Mouse (Mus musculus): ENCODE results near the gene Lhb. TPM values are rescaled to one million over a fixed set of nuclear protein-coding genes. Genes with fewer than 3 reads are reported as not detected.
A peak's percentile ranks its signal among the peaks of the same experiment; 100 is the strongest.

Lhb gene
- polyA plus RNA-seq, 1 experiment from 2014 or later, result not detected

DNA sequence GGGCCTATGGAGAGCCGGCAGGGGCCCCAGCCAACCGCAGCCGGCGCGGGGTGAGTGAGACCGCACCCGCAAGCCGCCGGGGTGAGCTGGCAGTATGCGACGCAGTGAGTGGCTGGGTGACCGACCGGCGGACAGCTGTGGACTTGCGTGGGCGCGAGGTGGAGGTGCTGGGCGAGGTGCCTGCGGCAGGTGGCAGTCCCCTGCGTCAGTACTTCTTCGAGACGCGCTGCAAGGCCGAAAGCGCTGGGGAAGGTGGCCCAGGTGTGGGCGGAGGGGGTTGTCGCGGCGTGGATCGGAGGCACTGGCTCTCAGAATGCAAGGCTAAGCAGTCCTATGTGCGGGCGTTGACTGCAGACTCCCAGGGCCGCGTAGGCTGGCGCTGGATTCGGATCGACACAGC is 5.0 kb upstream of the Lhb start:
- Histone ChIP-seq H3K4me1 (peaks cover 53% of the 10 kb centered on the region), H3K9me3 (no peaks in the 10 kb centered on the region), H3K27ac (no peak overlapping the region), H3K4me2 (peak overlapping the region; percentile 12; the same call in 1 of the 2 replicates), H3K4me3 (no peak overlapping the region), H3K36me3 (peaks cover 2% of the 10 kb centered on the region; the same call in 1 of the 2 replicates), H3K27me3 (peaks cover 93% of the 10 kb centered on the region), H3K9ac (no peak overlapping the region; the same call in 1 of the 2 replicates)
- 13% methylated on average over 37 of the region's 37 CpGs for WGBS
- no peak for ATAC-seq (ENCODE audit: insufficient number of reproducible peaks, low FRiP score, low TSS enrichment, low read depth)

GRCm38 (mm10) chr7:45417962-45418492 is 2.6 kb upstream of the Lhb start:
- no peak for ATAC-seq (ENCODE audit: insufficient number of reproducible peaks, low FRiP score, low TSS enrichment, low read depth)
- Histone ChIP-seq H3K27ac (no peak overlapping the region), H3K4me1 (peaks cover 51% of the 10 kb centered on the region), H3K4me3 (no peak overlapping the region), H3K9me3 (no peaks in the 10 kb centered on the region), H3K36me3 (peaks cover 26% of the 10 kb centered on the region), H3K9ac (no peak overlapping the region), H3K4me2 (no peak overlapping the region; the same call in 1 of the 2 replicates), H3K27me3 (peaks cover 77% of the 10 kb centered on the region)
- 10% methylated on average over 13 of the region's 13 CpGs for WGBS

- H3K9me3 ChIP-seq, result no peaks in the 10 kb centered on the region
- H3K4me2 ChIP-seq, result peak overlapping the region; percentile 24; the same call in 1 of the 2 replicates
- no peak overlapping the region for H3K9ac ChIP-seq
- H3K4me1 ChIP-seq, result peaks cover 37% of the 10 kb centered on the region
- H3K27me3 ChIP-seq, result peaks cover 57% of the 10 kb centered on the region
- peaks cover 47% of the 10 kb centered on the region for H3K36me3 ChIP-seq
- peak overlapping the region; percentile 9 for H3K4me3 ChIP-seq
- WGBS, result 11% methylated on average over 27 of the region's 27 CpGs
- no peak for ATAC-seq (ENCODE audit: insufficient number of reproducible peaks, low FRiP score, low TSS enrichment, low read depth)
- H3K27ac ChIP-seq, result no peak overlapping the region
Measured at GRCm38 (mm10) chr7:45419859-45420614, 583 bp upstream of the Lhb start.

GRCm38 (mm10) chr7:45421194-45421593 is 574 bp downstream of the Lhb start:
- no peak overlapping the region for H3K4me3 ChIP-seq
- no peak for ATAC-seq (ENCODE audit: insufficient number of reproducible peaks, low FRiP score, low TSS enrichment, low read depth)
- H3K27ac ChIP-seq, result no peak overlapping the region
- peaks cover 28% of the 10 kb centered on the region for H3K4me1 ChIP-seq
- H3K9ac ChIP-seq, result no peak overlapping the region
- WGBS, result 89% methylated on average over 14 of the region's 14 CpGs
- no peaks in the 10 kb centered on the region for H3K9me3 ChIP-seq
- H3K27me3 ChIP-seq, result peaks cover 46% of the 10 kb centered on the region
- no peak overlapping the region for H3K4me2 ChIP-seq
- H3K36me3 ChIP-seq, result peaks cover 55% of the 10 kb centered on the region

DNA sequence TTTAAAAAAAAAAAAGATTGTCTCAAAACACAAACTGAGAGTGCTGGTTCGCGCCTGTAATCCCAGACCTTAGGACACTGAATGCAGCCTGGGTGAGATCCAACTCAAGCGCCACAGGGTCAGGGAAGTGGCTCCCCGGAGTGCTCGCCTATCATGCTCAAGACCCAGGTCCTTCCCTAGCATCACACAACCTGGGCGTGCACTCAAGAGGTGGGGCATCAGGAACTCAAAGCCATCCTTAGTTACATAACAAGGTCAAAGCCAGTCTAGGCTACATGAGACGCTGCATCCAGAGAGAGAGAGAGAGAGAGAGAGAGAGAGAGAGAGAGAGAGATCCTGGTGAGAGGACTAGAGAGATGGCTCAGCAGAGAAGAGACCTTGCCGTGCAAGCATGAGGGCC is 5.9 kb downstream of the Lhb start:
- Histone ChIP-seq H3K27ac (no peak overlapping the region), H3K9me3 (no peaks in the 10 kb centered on the region), H3K27me3 (no peaks in the 10 kb centered on the region), H3K4me3 (no peak overlapping the region), H3K4me1 (no peaks in the 10 kb centered on the region), H3K4me2 (no peak overlapping the region), H3K9ac (no peak overlapping the region), H3K36me3 (peaks cover 96% of the 10 kb centered on the region)
- 91% methylated on average over 8 of the region's 8 CpGs for WGBS
- no peak for ATAC-seq (ENCODE audit: insufficient number of reproducible peaks, low FRiP score, low TSS enrichment, low read depth)

GRCm38 (mm10) chr7:45433835-45434202 is 13.2 kb downstream of the Lhb start:
- peaks cover 44% of the 10 kb centered on the region for H3K4me1 ChIP-seq
- peaks cover 38% of the 10 kb centered on the region for H3K36me3 ChIP-seq
- peak overlapping the region; percentile 90 for H3K9ac ChIP-seq
- H3K9me3 ChIP-seq, result no peaks in the 10 kb centered on the region
- WGBS, result under 1% methylated on average over 7 of the region's 7 CpGs
- H3K27me3 ChIP-seq, result no peaks in the 10 kb centered on the region
- peak overlapping the region; percentile 92 for H3K27ac ChIP-seq
- H3K4me2 ChIP-seq, result peak overlapping the region; percentile 90
- peak overlapping the region; percentile 62 for H3K4me3 ChIP-seq
- ATAC-seq (ENCODE audit: insufficient number of reproducible peaks, low FRiP score, low TSS enrichment, low read depth), result no peak

DNA sequence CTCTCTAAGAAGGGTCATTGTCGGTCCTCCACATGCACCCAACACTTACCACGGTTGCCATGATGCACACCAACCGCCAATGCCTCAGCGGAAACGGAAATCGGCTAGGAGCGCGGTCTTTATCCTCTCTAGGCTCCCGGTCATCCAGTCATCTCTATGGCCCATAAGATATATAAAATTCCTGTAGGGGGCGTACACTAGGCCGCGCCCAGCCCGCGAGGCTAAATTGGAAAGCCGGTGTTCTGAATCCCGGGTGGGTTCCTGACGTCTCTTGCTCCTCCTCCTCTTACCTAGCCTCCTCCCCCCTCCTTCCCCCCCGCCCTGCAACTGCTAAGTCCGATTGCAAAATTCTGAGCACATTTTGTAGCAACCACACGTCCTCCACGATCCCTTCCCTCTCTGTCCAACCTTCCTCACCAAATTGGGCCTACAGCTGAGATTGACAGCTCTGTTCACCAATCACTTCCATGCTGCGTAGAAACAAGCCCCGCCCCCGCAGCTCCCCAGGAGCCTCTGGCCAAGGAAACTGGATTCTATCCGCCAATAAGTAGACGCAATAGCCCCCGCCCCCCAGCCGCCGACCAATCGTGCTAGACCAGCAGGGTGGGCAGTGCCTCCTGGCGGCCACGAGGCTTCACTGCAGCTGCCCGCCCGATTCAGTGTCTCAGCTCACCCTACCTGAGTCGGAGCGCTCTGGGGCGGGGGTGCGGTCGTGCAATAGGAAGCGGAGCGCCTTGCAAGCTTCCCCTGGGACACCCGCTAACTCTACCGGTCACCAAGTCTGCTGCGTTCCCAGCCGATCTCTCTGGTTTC is 13.8 kb downstream of the Lhb start, which contains the start of gene Gys1:
TSS of gene Gys1 (plus strand) at position 642 of the 813 bp plus-strand sequence.
- H3K9me3 ChIP-seq, result no peaks in the 10 kb centered on the region
- peak within 1 kb of the TSS; percentile 92 for H3K27ac ChIP-seq
- peak within 1 kb of the TSS; percentile 90 for H3K4me2 ChIP-seq
- peak within 1 kb of the TSS; percentile 62 for H3K4me3 ChIP-seq
- H3K4me1 ChIP-seq, result peaks cover 44% of the 10 kb centered on the region
- under 1% methylated on average over 45 of the region's 45 CpGs for WGBS
- peaks cover 33% of the 10 kb centered on the region for H3K36me3 ChIP-seq
- peak; percentile 97 for ATAC-seq (ENCODE audit: insufficient number of reproducible peaks, low FRiP score, low TSS enrichment, low read depth)
- peak within 1 kb of the TSS; percentile 90 for H3K9ac ChIP-seq
- no peaks in the 10 kb centered on the region for H3K27me3 ChIP-seq

DNA sequence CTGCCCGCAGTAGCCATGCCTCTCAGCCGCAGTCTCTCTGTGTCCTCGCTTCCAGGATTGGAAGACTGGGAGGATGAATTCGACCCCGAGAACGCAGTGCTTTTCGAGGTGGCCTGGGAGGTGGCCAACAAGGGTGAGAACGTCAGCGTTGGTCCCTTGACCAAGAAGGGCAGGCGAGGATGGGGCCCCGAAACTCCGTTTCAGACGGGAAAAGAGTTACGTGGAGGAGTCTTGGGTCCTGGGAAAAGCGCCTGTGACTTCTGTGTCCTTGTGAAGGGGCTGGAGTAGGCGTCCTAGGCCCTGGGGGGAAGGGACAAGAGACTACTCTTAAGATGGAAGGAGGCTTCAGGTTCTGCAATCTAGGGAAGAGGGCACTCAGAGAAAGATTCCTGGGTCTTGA is 14.4 kb downstream of the Lhb start:
- WGBS, result 3% methylated on average over 16 of the region's 16 CpGs
- H3K36me3 ChIP-seq, result peaks cover 33% of the 10 kb centered on the region
- peaks cover 44% of the 10 kb centered on the region for H3K4me1 ChIP-seq
- no peaks in the 10 kb centered on the region for H3K27me3 ChIP-seq
- peak overlapping the region; percentile 83 for H3K27ac ChIP-seq
- H3K4me2 ChIP-seq, result peak overlapping the region; percentile 72
- H3K4me3 ChIP-seq, result peak overlapping the region; percentile 62
- H3K9me3 ChIP-seq, result no peaks in the 10 kb centered on the region
- H3K9ac ChIP-seq, result peak overlapping the region; percentile 72
- ATAC-seq (ENCODE audit: insufficient number of reproducible peaks, low FRiP score, low TSS enrichment, low read depth), result no peak

- no peak for ATAC-seq (ENCODE audit: insufficient number of reproducible peaks, low FRiP score, low TSS enrichment, low read depth)
- Histone ChIP-seq H3K9ac (no peak overlapping the region), H3K4me1 (peaks cover 44% of the 10 kb centered on the region), H3K27me3 (no peaks in the 10 kb centered on the region), H3K4me3 (peak overlapping the region; percentile 62; the same call in 1 of the 2 replicates), H3K27ac (no peak overlapping the region), H3K36me3 (peaks cover 27% of the 10 kb centered on the region), H3K9me3 (no peaks in the 10 kb centered on the region), H3K4me2 (peak overlapping the region; percentile 72)
- WGBS, result 90% methylated on average over 5 of the region's 5 CpGs
Measured at GRCm38 (mm10) chr7:45436444-45436843, 15.8 kb downstream of the Lhb start.

- no peak for ATAC-seq (ENCODE audit: insufficient number of reproducible peaks, low FRiP score, low TSS enrichment, low read depth)
- no peaks in the 10 kb centered on the region for H3K27me3 ChIP-seq
- no peak overlapping the region for H3K4me3 ChIP-seq
- no peak overlapping the region for H3K27ac ChIP-seq
- H3K9me3 ChIP-seq, result no peaks in the 10 kb centered on the region
- H3K36me3 ChIP-seq, result peaks cover 26% of the 10 kb centered on the region
- WGBS, result 27% methylated on average over 6 of the region's 6 CpGs
- H3K9ac ChIP-seq, result no peak overlapping the region
- peak overlapping the region; percentile 7; the same call in 1 of the 2 replicates for H3K4me2 ChIP-seq
- peaks cover 44% of the 10 kb centered on the region for H3K4me1 ChIP-seq
Measured at GRCm38 (mm10) chr7:45437046-45437445, 16.4 kb downstream of the Lhb start.

DNA sequence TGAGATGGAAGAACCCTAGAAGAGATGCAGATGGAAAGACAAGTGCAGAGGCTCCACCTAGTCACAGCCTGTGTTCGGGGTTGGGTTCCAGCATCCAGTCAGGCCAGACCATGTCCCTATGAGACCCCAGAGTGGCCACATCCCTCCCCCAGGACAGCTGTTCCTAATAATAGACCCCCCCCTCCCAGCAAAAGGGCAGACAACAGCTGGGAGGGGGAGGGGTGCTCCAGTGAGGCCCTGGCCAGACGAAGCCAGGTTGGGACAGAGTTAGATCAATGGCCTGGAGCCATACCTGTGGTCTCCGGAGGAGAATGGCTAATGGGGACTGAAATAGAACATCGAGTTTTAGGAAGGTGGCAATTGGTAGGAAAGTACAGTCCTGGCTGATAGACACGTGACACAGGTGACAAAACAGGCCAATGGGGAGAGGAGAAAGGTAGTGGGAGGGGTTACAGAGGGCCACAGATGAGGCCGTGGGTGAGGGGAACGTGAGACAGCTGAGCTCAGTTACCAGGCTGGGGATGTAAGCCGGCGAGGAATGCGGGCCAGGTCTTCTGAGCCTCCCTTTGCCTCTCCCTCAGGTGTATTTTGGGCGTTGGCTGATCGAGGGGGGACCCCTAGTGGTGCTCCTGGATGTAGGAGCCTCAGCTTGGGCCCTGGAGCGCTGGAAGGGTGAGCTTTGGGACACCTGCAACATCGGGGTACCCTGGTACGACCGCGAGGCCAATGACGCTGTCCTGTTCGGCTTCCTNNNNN is 17.1 kb downstream of the Lhb start, which contains the start of gene Ruvbl2:
TSS of gene Ruvbl2 (minus strand) at position 576 of the 756 bp plus-strand sequence.
- Histone ChIP-seq H3K4me2 (peak within 1 kb of the TSS; percentile 20; the same call in 1 of the 2 replicates), H3K36me3 (peaks cover 25% of the 10 kb centered on the region), H3K4me1 (peaks cover 41% of the 10 kb centered on the region), H3K27me3 (no peaks in the 10 kb centered on the region), H3K9me3 (no peaks in the 10 kb centered on the region), H3K4me3 (no peak within 1 kb of the TSS), H3K27ac (no peak within 1 kb of the TSS), H3K9ac (peak within 1 kb of the TSS; percentile 20; the same call in 1 of the 2 replicates)
- 14% methylated on average over 19 of the region's 19 CpGs for WGBS
- ATAC-seq (ENCODE audit: insufficient number of reproducible peaks, low FRiP score, low TSS enrichment, low read depth), result no peak
